Mouse (Mus musculus): ENCODE measurements around the gene 4933424G06Rik. TPM values are rescaled to one million over a fixed set of nuclear protein-coding genes. Genes with fewer than 3 reads are reported as not detected.

4933424G06Rik gene
- total and polyA plus RNA-seq, 3 experiments: not detected

- TF ChIP-seq BHLHE40 (IDR thresholded peaks at IDR 0.05; ENCODE audit: borderline replicate concordance, low read depth, low read length) (no peak), MEF2A (IDR thresholded peaks at IDR 0.05; ENCODE audit: extremely low read depth, insufficient replicate concordance, low read depth, low read length, poor library complexity, severe bottlenecking) (no peak), CHD1 (IDR thresholded peaks at IDR 0.05; ENCODE audit: low read depth, low read length) (0 out of 2 replicates have a peak, but pooled peaks have one; percentile 62), KAT2A (conservative IDR thresholded peaks at IDR 0.05; ENCODE audit: low read depth, low read length) (peak; percentile 60; the same call in 1 of the 2 replicates), NRF1 (IDR thresholded peaks at IDR 0.05; ENCODE audit: insufficient read depth, low read depth, low read length, poor library complexity, severe bottlenecking) (peak; percentile 93), POLR2AphosphoS2 (IDR thresholded peaks at IDR 0.05; ENCODE audit: low read length) (peak; percentile 81), MAX (IDR thresholded peaks at IDR 0.05; ENCODE audit: low read length) (peak; percentile 81), USF1 (IDR thresholded peaks at IDR 0.05; ENCODE audit: low read depth, low read length) (no peak), NELFE (IDR thresholded peaks at IDR 0.05; ENCODE audit: low read depth, low read length) (peak; percentile 88), MAFK (IDR thresholded peaks at IDR 0.05; ENCODE audit: borderline replicate concordance, low read depth, low read length) (no peak), CTCF (IDR thresholded peaks at IDR 0.05 in 2 of 3, conservative IDR thresholded peaks at IDR 0.05 in 1 of 3; ENCODE audit: control insufficient read depth in 1 of 3, insufficient read depth in 1 of 3, low read depth in 2 of 3, low read length in 3 of 3, poor library complexity in 1 of 3, severe bottlenecking in 1 of 3) (no peak), POLR2A (IDR thresholded peaks at IDR 0.05; ENCODE audit: control insufficient read depth in 1 of 2, insufficient read depth in 1 of 2, low read depth in 1 of 2, low read length in 2 of 2, poor library complexity in 1 of 2) (peak; percentile 76 to 85), SMC3 (IDR thresholded peaks at IDR 0.05; ENCODE audit: low read depth, low read length) (no peak), ZNF384 (IDR thresholded peaks at IDR 0.05; ENCODE audit: low read depth, low read length) (no peak), CHD2 (IDR thresholded peaks at IDR 0.05; ENCODE audit: low read length) (no peak), ZMIZ1 (IDR thresholded peaks at IDR 0.05; ENCODE audit: low read depth, low read length) (peak; percentile 28; the same call in 1 of the 2 replicates), E2F4 (IDR thresholded peaks at IDR 0.05; ENCODE audit: borderline replicate concordance, low read depth, low read length) (no peak), RAD21 (IDR thresholded peaks at IDR 0.05; ENCODE audit: low read depth, low read length) (no peak), MYB (IDR thresholded peaks at IDR 0.05; ENCODE audit: low read depth, low read length) (no peak)
Observed at GRCm38 (mm10) chr1:36691271-36692155, 18.4 kb upstream of the 4933424G06Rik start, which contains the start of gene Cox5b (continued).

- Histone ChIP-seq H3K79me2 (ENCODE audit: control insufficient read depth, insufficient read depth, low read length, poor library complexity) (peaks cover 13% of the 10 kb centered on the region), H3K36me3 (ENCODE audit: control insufficient read depth in 1 of 2, insufficient read depth in 2 of 2, low read length in 2 of 2) (peaks cover 9 to 10% of the 10 kb centered on the region in 2 experiments), H3K4me3 (ENCODE audit: control insufficient read depth in 1 of 2, insufficient read depth in 1 of 2, low read depth in 2 of 2, low read length in 2 of 2) (no peak overlapping the region), H3K4me1 (ENCODE audit: control insufficient read depth in 1 of 2, insufficient read depth in 2 of 2, low read length in 2 of 2) (peaks cover 0 to 7% of the 10 kb centered on the region in 2 experiments; a peak in 2 of 4 replicates), H3K9ac (ENCODE audit: control insufficient read depth, low read depth, low read length, poor library complexity, severe bottlenecking) (no peak overlapping the region), H3K27me3 (ENCODE audit: control insufficient read depth in 1 of 2, insufficient read depth in 2 of 2, low read length in 2 of 2) (no peaks in the 10 kb centered on the region), H3K9me3 (replicated peaks; ENCODE audit: insufficient read depth, low read length) (no peaks in the 10 kb centered on the region), H3K27ac (ENCODE audit: control insufficient read depth, low read depth, low read length) (no peak overlapping the region)
- DNase-seq (ENCODE audit: low read depth, low spot score): no peak
- TF ChIP-seq MEF2A (IDR thresholded peaks at IDR 0.05; ENCODE audit: extremely low read depth, insufficient replicate concordance, low read depth, low read length, poor library complexity, severe bottlenecking) (no peak), MAFK (IDR thresholded peaks at IDR 0.05; ENCODE audit: borderline replicate concordance, low read depth, low read length) (no peak), MAZ (IDR thresholded peaks at IDR 0.05; ENCODE audit: low read depth, low read length) (no peak), RCOR1 (IDR thresholded peaks at IDR 0.05; ENCODE audit: low read depth, low read length) (no peak)
Observed at GRCm38 (mm10) chr1:36694871-36695270, 15.1 kb upstream of the 4933424G06Rik start.
